Mouse (Mus musculus) layer of hippocampus, postnatal 14 days (tissue): ENCODE measurements around the gene Tbc1d22a. TPM values are rescaled to one million over a fixed set of nuclear protein-coding genes. Genes with fewer than 3 reads are reported as not detected.

Source experiments
- DNase-seq, 2 experiments: peaks; one replicate each; pipeline ENCODE4 v3.0.0; 2021 to 2022; ENCODE audit warnings: low spot score in 2 of 2, mixed read lengths in 1 of 2
- total RNA-seq, 2 experiments: library from RNA; stranded (reverse); gene quantifications; 2 replicates each; pipeline ENCODE4 v1.2.3; 2021

Gene Tbc1d22a
- total RNA-seq, 2 experiments from 2014 or later, result 29.8 to 30.1 TPM

GRCm38 (mm10) chr15:86487359-86487758, 273.1 kb downstream of the Tbc1d22a start:
- DNase-seq, result peak in 1 of 2 experiments; percentile 55

- no peak for DNase-seq
Measured at GRCm38 (mm10) chr15:86491434-86492099, 277.3 kb downstream of the Tbc1d22a start.

- DNase-seq, result no peak
Measured at GRCm38 (mm10) chr15:86492636-86493035, 278.4 kb downstream of the Tbc1d22a start.

- no peak for DNase-seq
Measured at GRCm38 (mm10) chr15:86496209-86496608, 281.9 kb downstream of the Tbc1d22a start.

- no peak for DNase-seq
Measured at GRCm38 (mm10) chr15:86496646-86497045, 282.4 kb downstream of the Tbc1d22a start.

GRCm38 (mm10) chr15:86500536-86500935, 286.3 kb downstream of the Tbc1d22a start:
- DNase-seq, result no peak

GRCm38 (mm10) chr15:86503413-86503812, 289.2 kb downstream of the Tbc1d22a start:
- DNase-seq, result no peak

GRCm38 (mm10) chr15:86506666-86507065, 292.4 kb downstream of the Tbc1d22a start:
- no peak for DNase-seq

GRCm38 (mm10) chr15:86507546-86507945, 293.3 kb downstream of the Tbc1d22a start:
- DNase-seq, result no peak

- no peak for DNase-seq
Measured at GRCm38 (mm10) chr15:86508406-86509176, 294.3 kb downstream of the Tbc1d22a start.

GRCm38 (mm10) chr15:86509601-86510000, 295.3 kb downstream of the Tbc1d22a start:
- DNase-seq, result no peak

- DNase-seq, result no peak
Measured at GRCm38 (mm10) chr15:86511181-86511580, 296.9 kb downstream of the Tbc1d22a start.

GRCm38 (mm10) chr15:86513336-86513735, 299.1 kb downstream of the Tbc1d22a start:
- no peak for DNase-seq

- no peak for DNase-seq
Measured at GRCm38 (mm10) chr15:86520201-86520600, 305.9 kb downstream of the Tbc1d22a start.

GRCm38 (mm10) chr15:86535356-86535755, 321.1 kb downstream of the Tbc1d22a start:
- no peak for DNase-seq

GRCm38 (mm10) chr15:86542371-86542770, 328.1 kb downstream of the Tbc1d22a start:
- no peak for DNase-seq

GRCm38 (mm10) chr15:86544122-86544795, 330.0 kb downstream of the Tbc1d22a start:
- DNase-seq, result no peak

Other genes starting within 250 kb of the Tbc1d22a start
- gene Celsr1, start 180.7 kb upstream of the Tbc1d22a start, total RNA-seq, result 1 to 10 TPM; 5.5 to 5.8 TPM
- 10 to 100 TPM; 26.5 to 28.4 TPM for gene Gramd4, start 156.8 kb upstream of the Tbc1d22a start, total RNA-seq
- 10 to 100 TPM; 46.7 to 49.1 TPM for gene Cerk, start 28.3 kb upstream of the Tbc1d22a start, total RNA-seq